Mouse (Mus musculus) testis, postnatal 10 days (tissue): Measurements from ENCODE around the gene Wdr24.

Source experiments
- DNase-seq: peaks from one replicate; pipeline ENCODE4 v3.0.0; 2021; ENCODE audit warnings: low spot score

Wdr24 gene

GRCm38 (mm10) chr17:25823452-25823851 is at the start of gene Wdr24:
Gene Wdr24 (plus strand): TSS chr17:25823627.
- DNase-seq = peak; percentile 69

DNA sequence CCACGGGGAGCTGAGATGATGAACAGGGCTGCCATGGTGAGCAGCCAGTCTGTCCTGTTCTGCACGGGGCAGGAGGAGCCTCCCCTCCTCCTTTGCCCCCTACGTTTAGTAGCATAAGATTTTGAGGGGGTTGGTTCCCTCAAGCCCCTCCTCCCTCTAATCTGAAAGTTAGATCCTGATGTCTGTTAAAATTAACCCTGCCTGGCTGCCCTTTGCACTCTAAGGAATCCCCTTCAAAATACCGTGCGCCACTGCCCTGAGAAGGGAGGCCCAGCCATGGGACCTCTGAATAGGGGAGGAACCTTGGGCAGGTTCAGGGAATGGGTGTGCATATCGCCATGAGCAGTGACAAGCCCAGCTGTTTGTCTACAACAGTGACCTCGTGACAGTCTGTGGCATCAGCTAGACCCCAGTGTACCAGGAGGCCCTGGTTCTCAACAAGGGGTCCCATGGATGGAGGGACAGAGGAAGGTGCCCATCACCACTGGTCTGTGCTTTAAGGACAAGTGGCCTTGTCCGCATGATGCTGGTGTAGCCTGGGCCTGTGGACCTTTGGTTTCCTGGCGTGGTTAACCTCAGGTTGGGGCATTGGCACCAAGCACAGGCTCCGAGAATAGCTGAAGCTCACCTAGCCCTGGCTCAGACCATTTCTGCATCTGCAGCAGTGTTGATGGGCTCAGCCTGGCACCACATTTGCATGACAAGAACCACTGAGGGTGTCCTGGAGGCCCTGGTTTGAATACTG is 47.9 kb upstream of the Wdr24 start:
- DNase-seq = no peak

GRCm38 (mm10) chr17:25777948-25778347 is 45.5 kb upstream of the Wdr24 start:
- DNase-seq = no peak

- DNase-seq = no peak
These were observed 42.1 kb upstream of the Wdr24 start for GRCm38 (mm10) chr17:25781339-25781738.

DNA sequence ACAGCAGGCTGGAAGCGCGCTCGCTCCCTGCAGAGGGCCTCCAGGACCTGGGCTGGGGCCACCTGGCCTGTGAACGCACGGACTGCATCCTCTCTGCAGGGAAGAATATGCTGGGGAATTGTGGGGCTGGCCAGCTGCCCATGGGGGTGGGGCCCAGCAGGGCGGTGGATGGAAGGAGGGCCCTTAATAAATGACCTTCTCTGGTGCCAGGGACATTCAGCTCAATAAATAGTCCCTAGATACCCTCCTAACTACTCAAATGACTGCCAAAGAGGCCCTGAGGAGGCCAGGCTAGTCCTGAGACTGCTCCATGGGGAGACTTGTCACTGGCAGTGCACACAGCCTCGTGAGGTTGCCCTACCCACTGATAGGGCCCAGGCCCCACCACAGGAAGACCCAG is 40.3 kb upstream of the Wdr24 start:
- DNase-seq = peak; percentile 71

GRCm38 (mm10) chr17:25783861-25784574 is 39.4 kb upstream of the Wdr24 start:
- DNase-seq = no peak

- peak; percentile 97 for DNase-seq
These were observed 38.1 kb upstream of the Wdr24 start, which contains the start of gene Haghl for GRCm38 (mm10) chr17:25785281-25785745. Gene Haghl (minus strand): TSS chr17:25785673.

DNA sequence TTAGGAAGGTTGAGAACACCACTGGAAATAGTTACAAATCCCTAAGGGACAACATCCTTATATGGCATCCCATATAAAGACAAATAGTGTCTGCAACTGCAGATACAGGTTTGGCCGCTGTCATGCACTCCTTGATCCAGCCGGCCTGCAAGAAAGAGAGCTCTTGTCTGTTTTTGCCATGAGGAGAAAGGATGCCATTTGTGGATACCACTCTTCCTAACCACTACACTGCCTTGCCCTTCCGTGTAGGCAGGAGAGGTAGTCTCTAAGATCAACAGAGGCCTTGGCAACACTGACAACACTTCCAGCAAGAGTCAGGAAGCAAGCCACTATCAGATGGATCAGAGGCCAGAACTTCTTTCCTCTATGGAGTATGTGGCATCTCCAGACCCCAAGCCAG is 37.1 kb upstream of the Wdr24 start, which contains the start of gene Ccdc78:
TSS of gene Ccdc78 (plus strand) at position 301 of the 400 bp plus-strand sequence.
- DNase-seq = no peak

DNA sequence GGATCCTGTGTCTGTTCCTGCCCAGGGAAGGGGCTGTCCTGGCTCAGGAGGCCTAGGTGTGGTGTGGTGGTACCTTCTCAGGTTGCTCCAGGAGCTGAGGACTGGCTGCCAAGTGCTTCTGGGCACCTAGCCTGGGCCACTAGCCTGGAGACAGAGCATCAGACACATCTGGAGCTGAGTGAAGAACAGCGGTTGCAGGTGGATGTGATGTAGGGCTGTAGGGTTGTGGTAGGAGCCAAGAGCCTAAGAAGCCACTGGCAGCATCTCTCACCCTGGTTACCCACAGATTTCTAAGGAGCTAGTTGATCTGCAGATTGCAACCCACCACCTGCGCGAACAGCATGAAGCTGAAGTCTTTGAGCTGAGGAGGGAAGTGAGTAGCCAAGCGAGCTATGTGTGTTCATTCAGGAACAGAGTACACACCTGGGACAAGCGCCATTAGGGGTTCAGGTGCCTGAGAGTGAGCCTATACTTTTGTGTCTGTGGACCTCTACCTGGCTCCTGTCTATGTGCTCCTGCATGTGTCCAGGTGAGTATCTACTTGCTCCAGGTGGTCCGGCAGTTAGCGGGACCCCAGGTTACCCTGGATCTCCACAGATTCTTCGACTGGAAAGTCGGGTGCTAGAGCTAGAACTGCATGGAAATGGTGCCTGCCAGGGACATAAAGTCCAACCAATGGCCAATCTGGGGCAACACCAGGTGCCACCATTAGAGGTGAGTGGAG is 36.5 kb upstream of the Wdr24 start:
- no peak for DNase-seq

DNA sequence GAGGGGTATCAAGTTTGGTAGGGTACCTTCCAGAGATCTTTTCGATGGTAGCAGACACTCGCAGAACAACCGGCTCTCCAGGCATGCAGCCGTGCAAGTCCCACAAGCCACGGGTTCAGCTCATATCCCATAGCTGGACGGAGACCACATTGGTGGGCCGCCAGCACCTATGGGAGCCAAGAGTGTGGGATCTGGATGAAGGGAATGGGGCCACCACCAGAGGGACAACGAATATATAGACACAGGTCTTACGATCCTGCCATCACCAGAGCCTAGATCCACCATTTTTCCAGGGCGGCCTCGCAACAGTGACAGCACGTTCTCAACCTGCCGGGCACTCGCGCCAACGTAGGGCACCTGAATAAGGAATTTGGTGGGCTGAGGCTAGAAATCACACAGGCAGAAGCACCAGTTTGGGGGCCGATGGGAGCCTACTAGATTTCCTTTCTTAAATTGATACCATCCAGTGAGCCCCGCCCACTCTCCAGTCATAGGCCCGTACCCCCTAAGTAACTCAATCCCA is 32.0 kb upstream of the Wdr24 start:
- no peak for DNase-seq

DNA sequence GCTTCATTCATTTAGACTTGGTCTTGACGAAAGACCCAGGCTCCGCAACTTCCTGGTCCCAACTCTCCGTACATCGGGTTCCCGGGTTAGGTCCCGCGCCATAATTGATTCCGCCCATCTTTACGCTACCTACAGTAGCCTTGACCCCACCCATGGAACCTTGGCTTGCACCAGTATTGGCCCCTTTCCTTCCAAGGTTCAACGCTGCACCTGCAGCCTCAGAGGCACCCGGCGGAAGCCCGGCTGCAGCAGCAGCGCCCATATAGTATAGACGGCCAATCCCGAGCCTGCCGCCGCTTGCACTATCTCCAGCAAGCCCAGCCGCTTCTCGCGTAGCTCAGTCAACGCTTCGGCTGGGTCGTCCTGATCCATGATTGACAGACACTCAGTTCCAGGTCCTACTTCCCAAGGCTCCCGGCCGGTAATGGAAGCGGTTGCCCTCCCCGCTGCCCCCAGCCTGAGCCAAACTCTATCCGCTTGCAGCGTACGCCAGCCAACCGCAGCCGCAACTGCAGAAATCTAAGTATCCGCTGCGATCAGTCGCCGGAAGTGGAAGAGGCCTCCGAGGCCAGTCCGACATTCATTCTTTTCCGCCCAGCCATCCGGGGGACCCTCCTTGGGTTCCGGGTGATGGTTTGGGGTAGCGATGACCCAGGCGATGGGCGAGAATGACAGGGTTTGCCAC is 31.4 kb upstream of the Wdr24 start:
- DNase-seq = peak; percentile 89

DNA sequence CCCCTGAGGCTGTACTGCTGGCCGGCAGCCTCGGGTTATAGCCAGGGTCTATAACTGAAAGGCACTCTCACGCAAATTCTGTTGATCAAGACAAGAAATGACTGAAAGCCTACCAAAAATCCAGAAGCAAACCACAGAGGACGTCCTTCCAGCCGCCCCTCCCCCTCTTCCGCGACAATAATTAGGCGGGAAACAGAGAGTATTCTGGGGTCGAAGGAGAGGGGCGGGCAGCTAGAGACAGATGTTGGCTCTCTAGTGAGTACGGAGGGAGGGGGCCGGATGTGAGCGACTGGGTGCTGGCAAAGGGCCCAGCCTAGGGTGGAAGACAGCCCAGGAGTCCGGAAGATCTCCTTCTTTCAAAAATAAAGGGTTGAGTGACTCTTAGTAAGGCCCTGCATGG is 30.8 kb upstream of the Wdr24 start, which contains the start of gene Fam173a:
TSS of gene Fam173a (minus strand) at position 287 of the 400 bp plus-strand sequence.
- peak; percentile 86 for DNase-seq

- peak; percentile 59 for DNase-seq
These were observed 29.2 kb upstream of the Wdr24 start for GRCm38 (mm10) chr17:25794197-25794596.

GRCm38 (mm10) chr17:25794998-25795397 is 28.4 kb upstream of the Wdr24 start:
- DNase-seq = no peak

- DNase-seq = no peak
These were observed 27.8 kb upstream of the Wdr24 start, which contains the start of gene AC134908.4 for GRCm38 (mm10) chr17:25795609-25796092. Gene AC134908.4 (minus strand): TSS chr17:25795659.

GRCm38 (mm10) chr17:25796211-25796771 is 27.1 kb upstream of the Wdr24 start:
- peak; percentile 55 for DNase-seq

DNA sequence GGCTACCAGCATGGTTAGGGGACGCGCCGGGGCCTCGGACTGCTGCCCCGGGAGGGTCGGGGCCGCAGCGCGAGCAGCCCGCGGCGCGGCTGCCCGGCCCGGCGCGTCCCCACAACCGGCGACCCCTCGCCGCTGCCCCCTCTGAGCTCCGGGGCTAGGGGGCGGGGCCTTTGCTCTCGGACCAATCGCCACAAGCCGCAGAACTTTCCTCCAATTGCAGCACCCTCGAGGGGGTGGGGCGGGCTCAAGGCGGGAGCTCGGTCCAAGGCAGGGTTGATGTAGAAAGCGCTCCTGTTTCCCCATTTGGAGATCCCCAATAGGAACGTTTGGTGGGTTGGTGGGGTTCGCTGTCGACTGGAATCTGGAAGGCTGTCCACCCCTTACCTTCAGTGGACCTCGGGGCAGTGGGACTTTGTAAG is 26.5 kb upstream of the Wdr24 start, which contains the start of gene Metrn:
TSS of gene Metrn (minus strand) at position 186 of the 419 bp plus-strand sequence.
- DNase-seq = peak; percentile 95

GRCm38 (mm10) chr17:25801029-25801428 is 22.4 kb upstream of the Wdr24 start:
- peak; percentile 50 for DNase-seq

DNA sequence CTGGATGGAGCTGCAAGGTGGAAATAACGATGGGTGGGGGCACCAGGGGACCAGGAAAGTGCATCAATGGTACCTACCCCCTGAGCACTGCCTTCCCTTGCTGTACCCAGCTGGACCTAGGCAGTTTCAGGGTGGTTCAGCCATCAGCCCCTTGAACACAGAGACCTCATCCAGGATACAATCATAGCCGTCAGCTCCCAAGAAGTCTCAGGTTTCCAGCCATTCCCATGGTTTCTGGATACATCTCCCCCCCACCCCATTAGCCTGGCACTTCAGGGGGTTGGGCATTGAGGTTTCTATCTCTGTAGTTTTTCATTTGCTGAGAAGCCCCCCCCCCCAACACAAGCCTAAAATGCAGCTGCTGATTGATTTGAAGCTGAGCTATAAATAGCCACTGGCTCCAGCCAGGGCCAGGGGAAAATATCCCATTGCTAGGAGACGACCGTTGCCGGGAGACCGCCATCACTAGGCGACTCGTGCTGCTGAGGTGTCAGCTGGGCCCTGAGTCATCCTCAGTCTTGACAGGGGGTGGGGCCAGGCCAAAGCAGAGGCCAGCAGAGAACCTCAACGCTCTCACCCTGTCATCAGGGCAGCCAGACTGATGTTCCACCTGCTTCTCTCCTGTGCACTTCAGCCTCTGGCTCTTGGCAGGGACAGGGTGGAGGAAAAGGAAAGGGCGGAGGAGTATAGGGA is 20.5 kb upstream of the Wdr24 start:
- peak; percentile 38 for DNase-seq

DNA sequence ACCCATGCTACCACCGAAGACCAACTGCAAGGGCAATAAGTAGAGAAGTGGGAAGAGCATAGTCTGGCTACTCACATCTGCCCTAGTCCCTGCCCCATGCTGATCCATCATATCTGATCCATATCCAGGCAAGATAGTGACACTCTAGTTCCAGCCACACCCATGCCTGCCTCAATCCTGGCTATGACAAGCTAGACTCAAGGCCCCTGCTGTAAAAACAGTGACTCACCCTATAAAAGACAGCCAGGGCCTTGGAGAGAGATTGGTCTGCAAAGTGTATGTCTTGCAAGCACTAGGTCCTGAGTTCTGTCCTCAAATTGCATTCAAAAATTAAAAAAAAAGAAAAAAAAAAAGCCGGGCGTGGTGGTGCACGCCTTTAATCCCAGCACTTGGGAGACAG is 16.9 kb upstream of the Wdr24 start:
- no peak for DNase-seq
